Comparison of ENCODE assay signal across 35 mouse cellular contexts in the genomic region with DNA sequence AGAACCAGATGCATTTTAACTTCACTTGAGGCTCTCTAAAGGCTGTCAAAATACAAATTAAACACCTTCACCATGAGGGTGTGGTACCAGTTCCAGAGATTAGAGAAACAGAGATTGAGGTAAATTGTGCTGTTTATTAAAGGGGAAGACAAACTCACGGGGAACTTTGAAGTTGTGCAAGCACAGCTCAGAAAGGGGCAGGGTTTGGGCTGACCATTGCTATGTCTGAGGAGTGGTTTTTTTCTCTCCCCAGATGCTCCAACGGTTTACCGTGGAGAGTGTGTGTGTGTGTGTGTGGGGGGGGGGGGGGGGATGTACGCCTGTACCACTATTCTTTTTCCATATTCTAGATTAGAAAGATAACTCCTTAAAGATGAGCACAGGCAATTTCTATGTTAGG. TPM values are rescaled to one million over a fixed set of nuclear protein-coding genes. Genes with fewer than 3 reads are reported as not detected.
"Had no signal": no experiment of that assay in that cellular context is flagged by ENCODE, and none has a peak within 500 bp of the region (broad histone marks: within the 10 kb centered on the region; RNA-seq: fewer than 3 reads in every experiment).

No protein-coding gene starts in this region.

- ATAC-seq: hindbrain, embryonic 16.5 days; inflammation-experienced regulatory T-cells, adult 6 months; liver, embryonic 12.5 days had no signal

- H3K36me3 ChIP-seq: hindbrain, embryonic 10.5 days; hindbrain, embryonic 12.5 days; intestine, embryonic 15.5 days; limb, embryonic 13.5 days; limb, embryonic 15.5 days; liver, embryonic 12.5 days had no signal

- H3K27me3 ChIP-seq: hindbrain, embryonic 12.5 days; intestine, embryonic 15.5 days; limb, embryonic 15.5 days; liver, embryonic 12.5 days had no signal

- H3K9me3 ChIP-seq: hindbrain, embryonic 10.5 days; hindbrain, embryonic 12.5 days; intestine, embryonic 15.5 days; limb, embryonic 13.5 days; limb, embryonic 15.5 days; liver, embryonic 12.5 days had no signal

- H3K4me2 ChIP-seq: heart, embryonic 11.5 days; hindbrain, embryonic 12.5 days; hindbrain, embryonic 14.5 days; intestine, embryonic 15.5 days; limb, embryonic 13.5 days; limb, embryonic 15.5 days; liver, embryonic 12.5 days had no signal

- H3K27ac ChIP-seq: heart, adult 2 months; hindbrain, embryonic 10.5 days; hindbrain, embryonic 12.5 days; hindbrain, embryonic 14.5 days; intestine, embryonic 15.5 days; layer of hippocampus, adult 2 months; limb, embryonic 13.5 days; limb, embryonic 15.5 days; liver, embryonic 12.5 days had no signal

- H3K4me3 ChIP-seq: heart, adult 2 months; hindbrain, embryonic 10.5 days; hindbrain, embryonic 12.5 days; intestine, embryonic 15.5 days; layer of hippocampus, adult 2 months; limb, embryonic 13.5 days; limb, embryonic 15.5 days; liver, embryonic 12.5 days had no signal

- DNase-seq: gastrocnemius, postnatal 14 days; gastrocnemius, postnatal 36 days; heart, adult 2 months; heart, postnatal 10 days; heart, postnatal 4 days; kidney, adult 18-20 months; kidney, adult 8-10 months; kidney, postnatal 10 days; kidney, postnatal 25 days; kidney, postnatal 4 days; left cerebral cortex, postnatal 4 days had no signal

- H3K9ac ChIP-seq: hindbrain, embryonic 12.5 days; hindbrain, embryonic 14.5 days; intestine, embryonic 15.5 days; limb, embryonic 13.5 days; limb, embryonic 15.5 days; liver, embryonic 12.5 days had no signal

RNA-seq across cellular contexts. Expression of a gene that starts 31.7 kb away (rescaled TPM):
- total RNA-seq: gastrocnemius, adult 18-20 months; gastrocnemius, adult 8-10 months; gastrocnemius, postnatal 14 days; gastrocnemius, postnatal 36 days; heart, adult 2 months; heart, postnatal 10 days; heart, postnatal 25 days; heart, postnatal 4 days; layer of hippocampus, adult 2 months; layer of hippocampus, postnatal 10 days; layer of hippocampus, postnatal 25 days; left cerebral cortex, adult 18-20 months; left cerebral cortex, adult 8-10 months; left cerebral cortex, postnatal 10 days; left cerebral cortex, postnatal 25 days; left cerebral cortex, postnatal 4 days; liver, adult 2 months had no signal
- polyA plus RNA-seq: gonadal fat pad, adult 2 months; heart, adult 2 months; heart, embryonic 11.5 days; heart, embryonic 14.5 days; hindbrain, embryonic 12.5 days; hindbrain, embryonic 16.5 days; inflammation-experienced regulatory T-cells, adult 6 months; limb, embryonic 11.5 days; liver, adult 2 months; liver, embryonic 12.5 days had no signal
